Mouse (Mus musculus) monocyte, adult 2 months (primary cell): ENCODE results near the gene Sipa1l3.

Source experiments
- DNase-seq, 2 experiments: peaks; one replicate each; pipeline ENCODE4 v3.0.0; 2022; ENCODE audit warnings: low spot score in 2 of 2, low read depth in 1 of 2

Sipa1l3 gene

GRCm38 (mm10) chr7:29309749-29310148 is 208.7 kb downstream of the Sipa1l3 start:
- no peak for DNase-seq

GRCm38 (mm10) chr7:29309221-29309721 is 209.2 kb downstream of the Sipa1l3 start:
- no peak for DNase-seq

- peak in 1 of 2 experiments; percentile 29 for DNase-seq
Measured at GRCm38 (mm10) chr7:29307350-29308104, 210.9 kb downstream of the Sipa1l3 start.

GRCm38 (mm10) chr7:29306619-29307018 is 211.8 kb downstream of the Sipa1l3 start:
- no peak for DNase-seq

- DNase-seq, result no peak
Measured at GRCm38 (mm10) chr7:29306108-29306507, 212.3 kb downstream of the Sipa1l3 start.

- no peak for DNase-seq
Measured at GRCm38 (mm10) chr7:29305263-29305988, 213.0 kb downstream of the Sipa1l3 start.

- DNase-seq, result no peak
Measured at GRCm38 (mm10) chr7:29304463-29305262, 213.8 kb downstream of the Sipa1l3 start.

GRCm38 (mm10) chr7:29303738-29304462 is 214.5 kb downstream of the Sipa1l3 start, which contains the start of gene Dpf1:
Gene Dpf1, plus strand, starts transcription at chr7:29303951.
- no peak for DNase-seq

- no peak for DNase-seq
Measured at GRCm38 (mm10) chr7:29302641-29303040, 215.8 kb downstream of the Sipa1l3 start.

- DNase-seq, result peak in 1 of 2 experiments; percentile 24
Measured at GRCm38 (mm10) chr7:29301127-29301566, 217.3 kb downstream of the Sipa1l3 start.

- DNase-seq, result peak in 1 of 2 experiments; percentile 19
Measured at GRCm38 (mm10) chr7:29296998-29297397, 221.4 kb downstream of the Sipa1l3 start.

GRCm38 (mm10) chr7:29295861-29296647 is 222.4 kb downstream of the Sipa1l3 start:
- no peak for DNase-seq

- no peak for DNase-seq
Measured at GRCm38 (mm10) chr7:29294111-29294761, 224.2 kb downstream of the Sipa1l3 start.

GRCm38 (mm10) chr7:29293131-29294065 is 225.0 kb downstream of the Sipa1l3 start:
- no peak for DNase-seq

- no peak for DNase-seq
Measured at GRCm38 (mm10) chr7:29292458-29293098, 225.9 kb downstream of the Sipa1l3 start.

- DNase-seq, result no peak
Measured at GRCm38 (mm10) chr7:29291616-29292457, 226.6 kb downstream of the Sipa1l3 start.
